Mouse (Mus musculus): ENCODE measurements around the gene Dolk.

The Dolk gene

GRCm38 (mm10) chr2:30286192-30287026, at the start of gene Dolk, which contains the start of gene Nup188:
Gene Dolk, minus strand, starts transcription at chr2:30286334.
Gene Nup188, plus strand, starts transcription at chr2:30286397.
- peak; percentile 100 for DNase-seq (ENCODE audit: low spot score)

- DNase-seq (ENCODE audit: low spot score), result no peak
Measured at GRCm38 (mm10) chr2:30335324-30335723, 49.2 kb upstream of the Dolk start.

GRCm38 (mm10) chr2:30328791-30329190, 42.7 kb upstream of the Dolk start:
- no peak for DNase-seq (ENCODE audit: low spot score)

- DNase-seq (ENCODE audit: low spot score), result no peak
Measured at GRCm38 (mm10) chr2:30327276-30327675, 41.1 kb upstream of the Dolk start.

- no peak for DNase-seq (ENCODE audit: low spot score)
Measured at GRCm38 (mm10) chr2:30325296-30325695, 39.2 kb upstream of the Dolk start.

GRCm38 (mm10) chr2:30323111-30323510, 37.0 kb upstream of the Dolk start:
- DNase-seq (ENCODE audit: low spot score), result no peak

- DNase-seq (ENCODE audit: low spot score), result no peak
Measured at GRCm38 (mm10) chr2:30319260-30319659, 33.1 kb upstream of the Dolk start.

- DNase-seq (ENCODE audit: low spot score), result no peak
Measured at GRCm38 (mm10) chr2:30316955-30317354, 30.8 kb upstream of the Dolk start.

GRCm38 (mm10) chr2:30316136-30316535, 30.0 kb upstream of the Dolk start:
- DNase-seq (ENCODE audit: low spot score), result no peak

- DNase-seq (ENCODE audit: low spot score), result no peak
Measured at GRCm38 (mm10) chr2:30311481-30311880, 25.3 kb upstream of the Dolk start.

- DNase-seq (ENCODE audit: low spot score), result no peak
Measured at GRCm38 (mm10) chr2:30309351-30309750, 23.2 kb upstream of the Dolk start.

GRCm38 (mm10) chr2:30306087-30306486, 20.0 kb upstream of the Dolk start:
- no peak for DNase-seq (ENCODE audit: low spot score)

- no peak for DNase-seq (ENCODE audit: low spot score)
Measured at GRCm38 (mm10) chr2:30299966-30300365, 13.8 kb upstream of the Dolk start.

- no peak for DNase-seq (ENCODE audit: low spot score)
Measured at GRCm38 (mm10) chr2:30299525-30299924, 13.4 kb upstream of the Dolk start.

GRCm38 (mm10) chr2:30287027-30287373, 866 bp upstream of the Dolk start:
- DNase-seq (ENCODE audit: low spot score), result peak; percentile 46

GRCm38 (mm10) chr2:30285416-30286181, 535 bp downstream of the Dolk start:
- peak; percentile 56 for DNase-seq (ENCODE audit: low spot score)

- DNase-seq (ENCODE audit: low spot score), result no peak
Measured at GRCm38 (mm10) chr2:30285004-30285403, 1.1 kb downstream of the Dolk start.

- no peak for DNase-seq (ENCODE audit: low spot score)
Measured at GRCm38 (mm10) chr2:30283193-30283592, 2.9 kb downstream of the Dolk start.

- peak; percentile 42 for DNase-seq (ENCODE audit: low spot score)
Measured at GRCm38 (mm10) chr2:30281651-30282050, 4.5 kb downstream of the Dolk start.

GRCm38 (mm10) chr2:30280743-30281142, 5.4 kb downstream of the Dolk start, which contains the start of gene Gm28038:
Gene Gm28038, plus strand, starts transcription at chr2:30281043.
- DNase-seq (ENCODE audit: low spot score), result no peak

GRCm38 (mm10) chr2:30270134-30270533, 16.0 kb downstream of the Dolk start:
- DNase-seq (ENCODE audit: low spot score), result no peak

- DNase-seq (ENCODE audit: low spot score), result no peak
Measured at GRCm38 (mm10) chr2:30269241-30269990, 16.7 kb downstream of the Dolk start.

Data from testis, postnatal 10 days (tissue).